Mouse (Mus musculus) myocyte (in vitro differentiated cells): Measurements from ENCODE around the gene Dbf4.

Experiments
- CEBPB ChIP-seq: IDR thresholded peaks from 2 replicates; pipeline ENCODE4 v1.6.1; 2011; ENCODE audit warnings: mild to moderate bottlenecking, moderate library complexity; ENCODE audit not compliant: poor library complexity, insufficient read depth, severe bottlenecking
- POLR2A ChIP-seq: IDR thresholded peaks from one replicate; pipeline ENCODE4 v1.6.1; 2011; ENCODE audit warnings: low read depth, mild to moderate bottlenecking, control low read depth, moderate library complexity; ENCODE audit not compliant: insufficient read length
- POLR2AphosphoS2 ChIP-seq: IDR thresholded peaks from one replicate; pipeline ENCODE4 v1.6.1; 2011; ENCODE audit warnings: low read depth, control low read depth; ENCODE audit not compliant: insufficient read length
- SRF ChIP-seq: IDR thresholded peaks from one replicate; pipeline ENCODE4 v1.6.1; 2011; ENCODE audit warnings: low read depth; ENCODE audit not compliant: control insufficient read depth, insufficient read length

DNA sequence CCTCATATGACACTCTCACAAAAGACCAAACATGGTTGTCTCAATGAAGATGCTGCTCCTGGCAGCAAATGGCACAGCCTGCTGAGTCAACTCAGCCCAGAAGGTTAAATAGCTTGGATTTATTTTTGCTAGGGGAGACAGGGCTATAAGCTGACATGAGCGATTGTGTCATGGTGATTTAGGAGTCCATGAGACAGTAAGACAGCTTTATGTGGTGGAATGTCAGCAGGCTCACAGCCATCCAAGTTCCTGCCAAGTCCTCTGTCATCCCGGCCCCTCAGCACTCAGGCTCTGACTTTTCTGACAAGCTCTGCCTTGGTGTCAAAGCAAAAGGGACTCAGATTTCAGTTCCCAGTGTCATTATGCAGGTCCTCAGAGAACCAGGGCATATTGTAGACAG, 66.2 kb downstream of the Dbf4 start:
- TF ChIP-seq POLR2AphosphoS2 (no peak), CEBPB (no peak), SRF (no peak), POLR2A (no peak)
